Comparison of ENCODE assay signal across 10 mouse cellular contexts in the genomic region with DNA sequence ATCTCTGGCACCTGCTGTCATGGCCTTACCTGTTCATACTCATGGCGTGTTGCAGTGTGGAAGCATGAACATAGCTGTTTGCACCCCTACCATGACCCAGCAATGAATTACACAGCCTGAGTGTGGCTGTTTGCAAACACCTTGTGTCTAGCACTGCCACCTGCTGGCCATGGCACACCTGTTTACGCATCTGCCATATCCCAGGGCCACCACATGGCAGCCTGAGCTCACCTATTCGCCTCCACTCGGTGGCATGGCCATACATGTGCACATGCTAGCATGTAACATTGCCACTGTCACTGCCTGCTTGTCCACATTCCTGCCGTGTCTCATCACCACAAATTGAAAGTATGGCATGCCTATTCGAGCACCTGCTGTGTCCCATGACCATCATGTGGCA. TPM values are rescaled to one million over a fixed set of nuclear protein-coding genes. Genes with fewer than 3 reads are reported as not detected.
DNase-seq lines count a peak whose midpoint lies in the region; ATAC-seq and TF ChIP-seq lines count a peak whose summit lies in the region.
"Had no signal": no experiment of that assay in that cellular context is flagged by ENCODE, and none has a peak within 500 bp of the region (broad histone marks: within the 10 kb centered on the region; RNA-seq: fewer than 3 reads in every experiment).

No protein-coding gene starts in this region.

- H3K27me3 ChIP-seq in heart, adult 2 months (ENCODE audit: control insufficient read depth, insufficient read depth, low read length), result no peaks in the 10 kb centered on the region; the same call in 1 of the 2 replicates
- H3K27me3 ChIP-seq in heart, embryonic 12.5 days (replicated peaks), result peaks cover 10% of the 10 kb centered on the region; the same call in 1 of the 2 replicates
- H3K27me3 ChIP-seq in midbrain, embryonic 12.5 days, result peaks cover 3% of the 10 kb centered on the region; the same call in 1 of the 2 replicates
- H3K27me3 ChIP-seq in midbrain, embryonic 16.5 days (ENCODE audit: control insufficient read depth, insufficient read depth, low read depth, low read length), result no peaks in the 10 kb centered on the region
- H3K27me3 ChIP-seq: embryonic facial prominence, embryonic 15.5 days had no signal

- DNase-seq in heart, adult 2 months, result peak in 1 of 2 experiments; percentile 12
- peak; percentile 33 for DNase-seq in testis, postnatal 10 days (ENCODE audit: low spot score)

- H3K4me2 ChIP-seq in heart, embryonic 12.5 days, result no peak overlapping the region
- no peak overlapping the region for H3K4me2 ChIP-seq in midbrain, embryonic 12.5 days (replicated peaks)
- no peak overlapping the region for H3K4me2 ChIP-seq in midbrain, embryonic 16.5 days (ENCODE audit: low read length)
- H3K4me2 ChIP-seq: embryonic facial prominence, embryonic 15.5 days; heart, embryonic 13.5 days had no signal

- no peak for ATAC-seq in heart, embryonic 12.5 days (ENCODE audit: insufficient number of reproducible peaks, low FRiP score)
- 0 out of 2 replicates have a peak, but pooled peaks have one; percentile 19 for ATAC-seq in midbrain, embryonic 12.5 days (ENCODE audit: low FRiP score, low read depth)
- ATAC-seq in midbrain, embryonic 16.5 days, result no peak
- no peak for ATAC-seq in monocyte, adult 5-6 weeks (replicated peaks; ENCODE audit: insufficient number of reproducible peaks, low FRiP score, low TSS enrichment, poor library complexity, severe bottlenecking)
- ATAC-seq in erythroid progenitor cell, adult 5-6 weeks (replicated peaks; ENCODE audit: low FRiP score, poor library complexity, severe bottlenecking), result no peak

- TF ChIP-seq POLR2A in heart, adult 2 months (IDR thresholded peaks at IDR 0.05; ENCODE audit: insufficient read depth, low read depth, low read length), result no peak
- TF ChIP-seq POLR2A in cortical plate, adult 2 months (IDR thresholded peaks at IDR 0.05; ENCODE audit: extremely low read depth, insufficient read depth, low read length), result no peak

- no peak overlapping the region for H3K4me3 ChIP-seq in heart, adult 2 months
- H3K4me3 ChIP-seq in heart, embryonic 12.5 days, result no peak overlapping the region
- H3K4me3 ChIP-seq in midbrain, embryonic 12.5 days, result no peak overlapping the region
- H3K4me3 ChIP-seq in midbrain, embryonic 16.5 days (ENCODE audit: low read depth, low read length), result no peak overlapping the region
- H3K4me3 ChIP-seq in cortical plate, adult 2 months (ENCODE audit: insufficient read depth, low read length), result no peak overlapping the region
- H3K4me3 ChIP-seq: embryonic facial prominence, embryonic 15.5 days; heart, embryonic 13.5 days had no signal

- H3K4me1 ChIP-seq in heart, adult 2 months (ENCODE audit: control insufficient read depth, insufficient read depth, low read length), result no peaks in the 10 kb centered on the region
- H3K4me1 ChIP-seq in heart, embryonic 12.5 days (replicated peaks), result 0 out of 2 replicates have a peak, but pooled peaks cover 4% of the 10 kb centered on the region
- H3K4me1 ChIP-seq in midbrain, embryonic 12.5 days, result peaks cover 4% of the 10 kb centered on the region; the same call in 1 of the 2 replicates
- peaks cover 3% of the 10 kb centered on the region; the same call in 1 of the 2 replicates for H3K4me1 ChIP-seq in midbrain, embryonic 16.5 days (ENCODE audit: control insufficient read depth, insufficient read depth, low read length)
- no peaks in the 10 kb centered on the region for H3K4me1 ChIP-seq in cortical plate, adult 2 months (ENCODE audit: control insufficient read depth, insufficient read depth, low read length)
- H3K4me1 ChIP-seq: heart, embryonic 13.5 days had no signal

- no peaks in the 10 kb centered on the region for H3K9me3 ChIP-seq in heart, embryonic 12.5 days (replicated peaks)
- H3K9me3 ChIP-seq in midbrain, embryonic 12.5 days, result no peaks in the 10 kb centered on the region
- H3K9me3 ChIP-seq in midbrain, embryonic 16.5 days (replicated peaks; ENCODE audit: control insufficient read depth, low read length, poor library complexity, severe bottlenecking), result no peaks in the 10 kb centered on the region
- H3K9me3 ChIP-seq: embryonic facial prominence, embryonic 15.5 days; heart, embryonic 13.5 days had no signal

- H3K9ac ChIP-seq in heart, adult 2 months (ENCODE audit: low read depth, low read length), result no peak overlapping the region
- H3K9ac ChIP-seq in heart, embryonic 12.5 days, result no peak overlapping the region
- no peak overlapping the region for H3K9ac ChIP-seq in midbrain, embryonic 12.5 days (replicated peaks)
- H3K9ac ChIP-seq in midbrain, embryonic 16.5 days (ENCODE audit: low read depth, low read length), result no peak overlapping the region
- H3K9ac ChIP-seq: embryonic facial prominence, embryonic 15.5 days; heart, embryonic 13.5 days had no signal

- H3K36me3 ChIP-seq in heart, adult 2 months (ENCODE audit: control insufficient read depth, insufficient read depth, low read length), result no peaks in the 10 kb centered on the region
- H3K36me3 ChIP-seq in heart, embryonic 12.5 days, result no peaks in the 10 kb centered on the region
- no peaks in the 10 kb centered on the region for H3K36me3 ChIP-seq in midbrain, embryonic 12.5 days
- no peaks in the 10 kb centered on the region for H3K36me3 ChIP-seq in midbrain, embryonic 16.5 days (ENCODE audit: control insufficient read depth, insufficient read depth, low read length)
- H3K36me3 ChIP-seq: embryonic facial prominence, embryonic 15.5 days; heart, embryonic 13.5 days had no signal

- no peaks in the 10 kb centered on the region for H3K79me2 ChIP-seq in heart, adult 2 months (replicated peaks; ENCODE audit: control insufficient read depth, insufficient read depth, low read length)

- TF ChIP-seq EP300 in heart, adult 2 months (IDR thresholded peaks at IDR 0.05; ENCODE audit: insufficient read depth, low read depth, low read length), result no peak

- intact Hi-C loops in heart, adult 2 months (cut with DNase I), result no loop called here

- 70% methylated on average over 6 of the region's 6 CpGs for WGBS in heart, adult 2 months
- 59% methylated on average over 6 of the region's 6 CpGs for WGBS in heart, embryonic 12.5 days
- whole genome bisulfite sequencing in midbrain, embryonic 12.5 days, result 82% methylated on average over 6 of the region's 6 CpGs
- WGBS in midbrain, embryonic 16.5 days, result 81% methylated on average over 6 of the region's 6 CpGs

- TF ChIP-seq CTCF in heart, adult 2 months (IDR thresholded peaks at IDR 0.05), result peak; percentile 16
- TF ChIP-seq CTCF in cortical plate, adult 2 months (IDR thresholded peaks at IDR 0.05; ENCODE audit: extremely low read depth, insufficient read depth, low read length), result peak; percentile 35

- H3K27ac ChIP-seq in heart, adult 2 months, result no peak overlapping the region
- no peak overlapping the region for H3K27ac ChIP-seq in heart, embryonic 12.5 days (ENCODE audit: poor library complexity, severe bottlenecking)
- H3K27ac ChIP-seq in midbrain, embryonic 12.5 days (replicated peaks), result no peak overlapping the region
- H3K27ac ChIP-seq in midbrain, embryonic 16.5 days (ENCODE audit: low read length), result no peak overlapping the region
- no peak overlapping the region for H3K27ac ChIP-seq in cortical plate, adult 2 months (ENCODE audit: insufficient read depth, low read length)
- H3K27ac ChIP-seq: embryonic facial prominence, embryonic 15.5 days; heart, embryonic 13.5 days had no signal

RNA-seq across cellular contexts. Expression of a gene that starts 37.4 kb away (rescaled TPM):
- 1 to 10 TPM; 1.0 to 1.3 TPM for total RNA-seq in heart, adult 2 months (2021)
- polyA plus RNA-seq in heart, adult 2 months (2012; rRNA removed), result 0.61 and 0.80 TPM in 2 replicates
- polyA plus RNA-seq in heart, embryonic 12.5 days (2016; fragmentation: Nextera tagmentation; extraction: Ambion mirVana), result 1.2 and 1.6 TPM in 2 replicates
- 22.2 and 23.8 TPM in 2 replicates for polyA plus RNA-seq in midbrain, embryonic 12.5 days (2016; fragmentation: Nextera tagmentation; extraction: Ambion mirVana)
- 92.6 and 103 TPM in 2 replicates for polyA plus RNA-seq in midbrain, embryonic 16.5 days (2015; fragmentation: Nextera tagmentation; extraction: Ambion mirVana)
- 82.8 and 85.2 TPM in 2 replicates for polyA plus RNA-seq in cortical plate, adult 2 months (2012; rRNA removed)
- 0.19 to 4.5 TPM in 2 of 3 replicates, not detected in the other for total RNA-seq in monocyte, adult 5-6 weeks (2017)
- total RNA-seq in erythroid progenitor cell, adult 5-6 weeks (2015; ENCODE audit: low replicate concordance), result not detected in 2 replicates
- total RNA-seq in erythroid progenitor cell, adult 5-6 weeks (2017; ENCODE audit: low replicate concordance), result 0.38 TPM in 1 of 2 replicates, not detected in the other
